Mouse (Mus musculus): Measurements from ENCODE around the gene Diablo. TPM values are rescaled to one million over a fixed set of nuclear protein-coding genes. Genes with fewer than 3 reads are reported as not detected.

Diablo gene
- polyA plus RNA-seq, 1 experiment = 51.4 TPM

GRCm38 (mm10) chr5:123464638-123465037 is 59.3 kb downstream of the Diablo start:
- H3K27ac ChIP-seq (ENCODE audit: insufficient read depth, low read length) = no peak overlapping the region
- no peak for TF ChIP-seq CTCF (IDR thresholded peaks at IDR 0.05; ENCODE audit: borderline replicate concordance, insufficient read depth, low read length)
- TF ChIP-seq POLR2A (IDR thresholded peaks at IDR 0.05; ENCODE audit: low read depth, low read length) = no peak
- H3K4me1 ChIP-seq (ENCODE audit: control insufficient read depth, insufficient read depth, low read length) = no peaks in the 10 kb centered on the region
- H3K4me3 ChIP-seq (ENCODE audit: insufficient read depth, low read length) = no peak overlapping the region

- no peak overlapping the region for H3K4me3 ChIP-seq (ENCODE audit: insufficient read depth, low read length)
- H3K27ac ChIP-seq (ENCODE audit: insufficient read depth, low read length) = no peak overlapping the region
- TF ChIP-seq CTCF (IDR thresholded peaks at IDR 0.05; ENCODE audit: borderline replicate concordance, insufficient read depth, low read length) (no peak), POLR2A (IDR thresholded peaks at IDR 0.05; ENCODE audit: low read depth, low read length) (no peak)
- no peaks in the 10 kb centered on the region for H3K4me1 ChIP-seq (ENCODE audit: control insufficient read depth, insufficient read depth, low read length)
Measured at GRCm38 (mm10) chr5:123461420-123461819, 62.6 kb downstream of the Diablo start.

Other genes with a start within 250 kb of the Diablo start
- 9.9 and 11.2 TPM in 2 replicates for gene Bcl7a, start 180.3 kb downstream of the Diablo start, polyA plus RNA-seq (2011; ENCODE audit: insufficient read length, low read depth, missing spikeins)
- gene Mlxip, start 129.4 kb downstream of the Diablo start, polyA plus RNA-seq (2011; ENCODE audit: insufficient read length, low read depth, missing spikeins) = 22.4 and 24.1 TPM in 2 replicates
- not detected in 2 replicates for gene Lrrc43, start 34.9 kb downstream of the Diablo start, polyA plus RNA-seq (2011; ENCODE audit: insufficient read length, low read depth, missing spikeins)
- not detected in 2 replicates for gene Il31, start 34.7 kb downstream of the Diablo start, polyA plus RNA-seq (2011; ENCODE audit: insufficient read length, low read depth, missing spikeins)
- not detected in 2 replicates for gene B3gnt4, start 13.7 kb downstream of the Diablo start, polyA plus RNA-seq (2011; ENCODE audit: insufficient read length, low read depth, missing spikeins)
- not detected in 2 replicates for gene Gm49027, start 1.3 kb upstream of the Diablo start, polyA plus RNA-seq (2011; ENCODE audit: insufficient read length, low read depth, missing spikeins)
- 20.5 and 25.6 TPM in 2 replicates for gene Vps33a, start 48.9 kb upstream of the Diablo start, polyA plus RNA-seq (2011; ENCODE audit: insufficient read length, low read depth, missing spikeins)
- 41.3 and 46.0 TPM in 2 replicates for gene Clip1, start 160.4 kb upstream of the Diablo start, polyA plus RNA-seq (2011; ENCODE audit: insufficient read length, low read depth, missing spikeins)
- gene Zcchc8, start 196.9 kb upstream of the Diablo start, polyA plus RNA-seq (2011; ENCODE audit: insufficient read length, low read depth, missing spikeins) = 47.8 and 56.3 TPM in 2 replicates
- 105 and 122 TPM in 2 replicates for gene Rsrc2, start 225.2 kb upstream of the Diablo start, polyA plus RNA-seq (2011; ENCODE audit: insufficient read length, low read depth, missing spikeins)
- gene Kntc1, start 225.5 kb upstream of the Diablo start, polyA plus RNA-seq (2011; ENCODE audit: insufficient read length, low read depth, missing spikeins) = 24.7 and 42.0 TPM in 2 replicates

Data from embryonic fibroblast, embryonic 13.5 days (primary cell).